Mouse (Mus musculus) forebrain, embryonic 15.5 days (tissue): Measurements from ENCODE around the gene Paqr9. TPM values are rescaled to one million over a fixed set of nuclear protein-coding genes. Genes with fewer than 3 reads are reported as not detected.
"Not testable (repeated sequence)": the region's sequence is repeated elsewhere in the genome, so short reads cannot be mapped to it uniquely, and the experiment has no call there.

Source experiments
- ATAC-seq: fragments of 200-750 bp; cut with Nextera tagmentation; replicated peaks from 2 replicates; pipeline ENCODE4 v1.8.0; 2017; ENCODE audit warnings: mild to moderate bottlenecking, moderate TSS enrichment, moderate library complexity
- H3K27ac ChIP-seq: fragments of 300-500 bp; sonication (generic); replicated peaks from 2 replicates; pipeline ENCODE4 v1.5.1; 2015; ENCODE audit warnings: mild to moderate bottlenecking, inconsistent platforms
- H3K27me3 ChIP-seq: fragments of 300-500 bp; sonication (generic); 2 replicates; pipeline ENCODE4 v1.6.1; 2015; ENCODE audit warnings: inconsistent platforms
- H3K36me3 ChIP-seq: fragments of 300-500 bp; sonication (generic); 2 replicates; pipeline ENCODE4 v1.6.1; 2015; ENCODE audit warnings: mild to moderate bottlenecking, inconsistent platforms
- H3K4me1 ChIP-seq: fragments of 300-500 bp; sonication (generic); 2 replicates; pipeline ENCODE4 v1.6.1; 2015; ENCODE audit warnings: inconsistent platforms
- H3K4me2 ChIP-seq: fragments of 300-500 bp; sonication (generic); replicated peaks from 2 replicates; pipeline ENCODE4 v1.6.1; 2015; ENCODE audit warnings: mild to moderate bottlenecking, inconsistent platforms
- H3K4me3 ChIP-seq: fragments of 300-500 bp; sonication (generic); 2 replicates; pipeline ENCODE4 v1.5.1; 2015; ENCODE audit warnings: mild to moderate bottlenecking, inconsistent platforms
- H3K9ac ChIP-seq: fragments of 300-500 bp; sonication (generic); replicated peaks from 2 replicates; pipeline ENCODE4 v1.6.1; 2015; ENCODE audit warnings: mild to moderate bottlenecking, inconsistent platforms
- H3K9me3 ChIP-seq: fragments of 300-500 bp; sonication (generic); 2 replicates; pipeline ENCODE4 v1.6.1; 2016; ENCODE audit warnings: inconsistent platforms
- WGBS: fragments of 180-500 bp; shearing (Covaris S2); methylation state at CpG from one replicate; pipeline ENCODE4 v1.1.7; 2015; ENCODE audit warnings: mixed read lengths; 5-methylcytosine and 5-hydroxymethylcytosine counted together
- polyA plus RNA-seq: library from polyadenylated mRNA; unstranded; fragments of >200 nt; fragmentation: Nextera tagmentation; extraction: Ambion mirVana; gene quantifications from 2 replicates; pipeline ENCODE4 v1.2.1, GENCODE M21; 2015

Paqr9 gene
- polyA plus RNA-seq: 2.9 and 3.2 TPM in 2 replicates

DNA sequence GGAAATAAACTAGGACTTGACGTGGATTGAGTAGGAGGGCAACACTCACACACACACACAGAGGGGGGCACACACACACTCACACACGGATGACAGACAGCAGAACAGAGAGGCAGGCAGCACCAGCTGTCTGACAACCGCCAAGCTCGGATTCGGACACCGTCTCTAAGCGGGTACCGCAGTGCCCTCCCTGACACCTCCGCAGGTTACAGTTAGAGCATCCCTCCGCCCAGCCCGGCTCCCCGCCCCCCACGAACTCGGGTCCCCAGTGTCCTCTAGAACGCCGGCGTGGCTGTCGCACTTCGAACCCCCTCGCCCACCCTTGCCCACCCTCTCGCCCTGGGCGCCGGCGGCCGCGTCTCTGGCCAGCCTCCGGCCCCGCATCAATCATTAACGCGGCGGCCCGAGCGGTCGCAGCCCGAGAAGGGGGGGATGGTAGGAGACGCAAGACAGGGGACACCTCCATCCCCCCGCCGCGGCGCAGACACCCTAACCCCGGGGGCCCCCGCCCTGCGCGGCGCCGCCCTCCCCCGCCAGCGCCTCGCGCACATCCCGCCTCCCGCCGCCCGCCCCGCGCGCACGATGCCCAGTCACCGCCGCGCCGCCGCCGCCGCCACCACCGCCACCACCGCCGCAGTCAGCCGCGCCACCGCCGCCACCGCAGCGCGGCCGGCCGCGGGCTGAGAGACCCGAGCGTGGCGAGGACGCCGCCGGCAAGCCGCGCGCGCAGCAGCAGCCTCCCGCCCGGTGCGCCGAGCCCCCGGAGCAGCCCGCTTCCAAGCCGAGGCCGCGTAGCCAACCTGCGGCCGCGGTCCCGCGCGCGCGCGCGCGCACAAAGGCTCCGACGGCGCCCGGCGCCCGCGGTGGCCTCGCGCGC, at the start of gene Paqr9:
Gene Paqr9 (plus strand): TSS at position 599 of the 877 bp plus-strand sequence.
- peak within 1 kb of the TSS; percentile 59; the same call in 1 of the 2 replicates for H3K27ac ChIP-seq
- H3K9me3 ChIP-seq: no peaks in the 10 kb centered on the region
- peak within 1 kb of the TSS; percentile 67 for H3K9ac ChIP-seq
- WGBS: under 1% methylated on average over 53 of the region's 118 CpGs
- H3K4me1 ChIP-seq: peaks cover 23% of the 10 kb centered on the region
- peaks cover 27% of the 10 kb centered on the region for H3K27me3 ChIP-seq
- peak; percentile 70 for ATAC-seq
- peak within 1 kb of the TSS; percentile 74 for H3K4me3 ChIP-seq
- H3K36me3 ChIP-seq: no peaks in the 10 kb centered on the region
- H3K4me2 ChIP-seq: peak within 1 kb of the TSS; percentile 97

DNA sequence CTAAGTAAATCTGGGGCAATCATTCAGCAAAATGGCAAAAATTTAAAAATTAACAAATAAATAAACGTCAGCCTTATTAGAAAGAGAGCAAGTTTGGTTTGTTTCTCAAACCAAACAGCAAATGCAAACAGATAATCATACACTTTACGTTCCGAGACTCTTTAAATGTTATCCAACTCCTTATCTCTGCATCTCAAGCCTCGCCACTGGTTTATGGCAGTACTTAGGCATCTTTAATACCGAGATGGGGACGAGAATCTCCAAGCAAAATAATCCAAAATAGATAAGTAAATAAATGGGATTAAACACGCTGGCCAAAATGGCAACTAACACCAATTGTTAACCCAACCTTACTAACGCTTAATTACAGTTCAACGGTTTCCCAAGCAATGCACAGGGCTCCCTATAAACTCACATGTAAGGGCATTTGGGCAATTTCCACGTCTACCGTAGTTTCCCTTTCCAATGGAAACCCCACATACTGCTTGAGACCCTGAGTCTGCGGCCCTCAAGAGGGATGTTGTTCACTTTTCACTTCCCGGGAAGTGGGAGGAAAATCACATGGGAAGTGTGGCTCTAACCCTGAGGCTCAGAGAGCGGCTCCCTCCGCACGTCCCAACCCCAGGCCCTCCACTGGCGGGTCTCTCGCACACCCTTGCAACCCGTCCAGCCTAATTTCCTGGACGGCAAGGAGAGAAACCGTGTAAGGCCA, 48.6 kb upstream of the Paqr9 start:
- Histone ChIP-seq H3K36me3 (peaks cover 3% of the 10 kb centered on the region; the same call in 1 of the 2 replicates), H3K4me2 (peak overlapping the region; percentile 97), H3K4me3 (peak overlapping the region; percentile 90), H3K4me1 (peaks cover 26% of the 10 kb centered on the region), H3K27ac (no peak overlapping the region), H3K9me3 (no peaks in the 10 kb centered on the region), H3K9ac (peak overlapping the region; percentile 76), H3K27me3 (no peaks in the 10 kb centered on the region)
- ATAC-seq: peak; percentile 35
- 8% methylated on average over 21 of the region's 21 CpGs for WGBS

DNA sequence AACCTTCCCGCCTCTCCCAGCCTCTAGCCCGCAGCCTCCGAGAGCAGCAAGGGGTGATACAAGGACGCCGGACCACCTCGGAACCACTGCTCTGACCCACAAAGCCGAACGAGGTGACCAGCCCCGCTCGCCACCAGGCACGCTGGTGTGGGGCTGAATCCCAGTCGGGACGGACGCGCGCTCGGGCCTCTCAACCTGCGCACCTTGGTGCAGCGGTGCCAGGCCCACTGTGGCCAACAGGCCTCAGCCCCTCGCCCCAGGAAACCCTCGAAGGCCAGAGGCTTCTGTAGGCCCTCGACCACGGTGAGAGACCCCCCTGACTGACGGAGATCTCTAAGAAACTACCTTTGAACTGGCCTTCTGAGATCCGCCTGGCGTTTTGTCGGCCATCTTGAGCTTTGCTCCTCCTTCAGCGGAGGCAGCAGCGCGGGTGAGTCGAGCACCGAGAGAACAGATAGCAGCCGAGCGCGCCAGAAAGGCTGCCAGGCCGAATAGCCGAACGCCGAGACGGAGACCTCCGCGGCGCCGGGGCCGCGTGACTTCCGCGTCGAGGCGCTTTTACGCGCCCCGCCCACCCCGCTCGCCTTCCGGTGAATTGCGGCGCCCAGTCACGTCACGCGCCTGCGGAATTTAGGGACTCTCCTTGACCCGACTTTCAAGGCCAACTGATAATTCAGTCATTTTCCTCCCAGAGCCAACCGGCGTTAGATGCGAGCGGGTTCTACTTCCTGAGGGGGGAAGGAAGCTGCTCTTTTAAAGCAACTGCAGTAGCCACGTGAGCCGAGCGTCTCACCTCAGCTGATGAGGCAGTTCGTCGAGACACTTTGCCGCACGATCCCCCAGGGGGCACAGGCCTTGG, 47.8 kb upstream of the Paqr9 start, which contains the start of gene U2surp:
Gene U2surp (minus strand): TSS at position 525 of the 859 bp plus-strand sequence.
- H3K4me2 ChIP-seq: peak within 1 kb of the TSS; percentile 97
- H3K4me3 ChIP-seq: peak within 1 kb of the TSS; percentile 90
- ATAC-seq: peak; percentile 97
- H3K9me3 ChIP-seq: no peaks in the 10 kb centered on the region
- H3K9ac ChIP-seq: peak within 1 kb of the TSS; percentile 76
- H3K4me1 ChIP-seq: peaks cover 26% of the 10 kb centered on the region
- WGBS: under 1% methylated on average over 74 of the region's 74 CpGs
- H3K36me3 ChIP-seq: peaks cover 3% of the 10 kb centered on the region; the same call in 1 of the 2 replicates
- peak within 1 kb of the TSS; percentile 86 for H3K27ac ChIP-seq
- H3K27me3 ChIP-seq: no peaks in the 10 kb centered on the region

DNA sequence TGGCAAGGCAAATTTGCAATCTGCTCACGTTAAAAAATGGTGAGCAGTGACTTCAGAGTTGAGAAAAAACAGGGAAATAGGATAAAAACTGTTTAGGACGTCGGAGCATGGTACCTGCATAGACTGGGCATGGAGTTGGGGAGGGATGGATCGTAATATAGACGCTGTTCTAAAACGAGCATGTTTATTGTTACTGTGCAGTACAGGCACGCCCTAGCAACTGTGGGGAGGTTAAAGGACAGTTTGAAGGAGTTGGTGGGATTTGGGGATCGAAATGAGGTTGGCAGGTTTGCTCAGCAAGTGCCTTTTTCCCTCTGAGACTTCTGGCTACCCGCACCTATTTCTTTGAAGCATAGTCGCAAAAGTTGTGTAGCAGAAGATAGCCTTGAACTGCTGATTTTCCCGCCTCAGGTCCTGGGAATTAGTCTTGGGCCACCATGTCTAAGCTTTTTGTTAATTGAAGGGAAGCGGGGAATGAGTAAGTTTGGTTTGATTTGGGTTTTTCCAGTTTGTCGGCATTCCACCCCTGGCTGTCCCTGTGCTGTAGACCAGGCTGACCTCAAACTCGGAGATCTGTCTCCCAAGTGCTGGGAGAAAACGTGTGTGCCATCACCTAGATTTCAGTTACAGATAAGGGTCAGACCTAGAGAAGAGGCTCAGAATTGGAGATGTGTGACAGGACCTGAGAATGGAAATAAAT, 47.0 kb upstream of the Paqr9 start:
- WGBS: 24% methylated on average over 15 of the region's 15 CpGs
- Histone ChIP-seq H3K36me3 (peaks cover 3% of the 10 kb centered on the region; the same call in 1 of the 2 replicates), H3K4me3 (peak overlapping the region; percentile 90), H3K9ac (peak overlapping the region; percentile 63), H3K4me2 (peak overlapping the region; percentile 97), H3K4me1 (peaks cover 26% of the 10 kb centered on the region), H3K27me3 (no peaks in the 10 kb centered on the region), H3K27ac (peak overlapping the region; percentile 85), H3K9me3 (no peaks in the 10 kb centered on the region)
- peak; percentile 73 for ATAC-seq

DNA sequence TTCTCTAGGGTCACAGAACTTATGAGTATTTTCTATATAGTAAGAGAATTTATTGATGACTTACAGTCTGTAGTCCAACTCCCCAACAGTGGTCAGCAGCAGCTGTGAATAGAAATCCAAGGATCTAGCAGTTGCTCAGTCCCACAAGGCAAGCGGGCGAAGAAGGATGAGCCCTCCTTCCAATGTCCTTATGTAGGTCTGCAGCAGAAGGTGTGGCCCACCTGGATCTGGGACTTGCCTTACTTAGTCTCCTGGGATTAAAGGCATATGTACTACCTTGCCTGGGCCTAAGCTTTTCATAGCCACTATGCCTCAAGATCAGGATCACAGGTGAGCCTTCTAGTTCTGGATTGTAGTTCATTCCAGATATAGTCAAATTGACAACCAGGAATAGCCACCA, 45.7 kb upstream of the Paqr9 start:
- Histone ChIP-seq H3K9me3 (no peaks in the 10 kb centered on the region), H3K27ac (no peak overlapping the region), H3K4me1 (peaks cover 26% of the 10 kb centered on the region), H3K27me3 (no peaks in the 10 kb centered on the region), H3K4me3 (no peak overlapping the region), H3K4me2 (no peak overlapping the region), H3K9ac (no peak overlapping the region), H3K36me3 (no peaks in the 10 kb centered on the region)
- 97% methylated on average over 2 of the region's 2 CpGs for WGBS
- no peak for ATAC-seq

DNA sequence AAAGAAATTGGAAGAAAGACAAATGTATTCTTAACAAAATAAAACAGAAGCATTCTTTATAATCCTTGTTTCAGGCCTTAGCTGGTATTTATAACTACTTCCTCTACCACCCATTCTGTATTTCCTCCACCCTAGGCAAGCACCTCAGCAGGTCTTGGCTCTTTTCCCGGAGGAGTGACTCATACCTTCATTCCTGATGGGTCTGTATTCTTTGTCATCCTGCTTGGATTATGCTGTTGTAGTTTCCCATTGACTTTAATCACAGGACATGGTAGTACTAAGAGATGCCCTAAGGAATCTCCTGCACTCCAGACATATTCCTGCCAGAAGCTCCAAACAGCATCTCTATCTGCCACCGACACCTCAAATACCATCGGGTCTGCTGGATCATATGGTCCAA, 45.1 kb upstream of the Paqr9 start:
- not testable (repeated sequence) for H3K4me2 ChIP-seq, H3K9ac ChIP-seq, H3K4me3 ChIP-seq, ATAC-seq, H3K36me3 ChIP-seq, H3K27me3 ChIP-seq, H3K27ac ChIP-seq, H3K9me3 ChIP-seq
- WGBS: 81% methylated on average over 3 of the region's 3 CpGs
- peaks cover 24% of the 10 kb centered on the region for H3K4me1 ChIP-seq

DNA sequence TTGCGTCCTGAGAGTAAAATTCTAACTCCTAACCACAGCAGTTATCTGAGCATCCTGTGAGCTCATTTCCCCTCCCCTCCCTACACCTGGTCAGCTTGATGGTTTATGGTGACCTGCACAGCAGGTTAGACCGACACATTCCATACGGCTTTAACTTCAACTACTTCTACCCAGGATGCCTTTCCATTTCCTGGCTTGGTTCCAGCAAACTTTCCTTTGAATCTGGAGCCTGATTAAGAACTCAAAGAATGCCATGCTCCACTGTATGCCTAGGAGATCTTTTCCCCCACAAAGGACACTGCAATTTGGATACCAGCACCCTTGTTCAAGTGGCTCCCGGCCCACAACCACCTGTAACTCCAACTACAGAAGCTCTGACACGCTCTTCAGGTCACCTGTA, 38.9 kb upstream of the Paqr9 start:
- H3K4me1 ChIP-seq: no peaks in the 10 kb centered on the region
- WGBS: 75% methylated on average over 5 of the region's 5 CpGs
- no peaks in the 10 kb centered on the region for H3K36me3 ChIP-seq
- no peak for ATAC-seq
- no peak overlapping the region for H3K27ac ChIP-seq
- H3K4me2 ChIP-seq: no peak overlapping the region
- no peak overlapping the region for H3K9ac ChIP-seq
- no peaks in the 10 kb centered on the region for H3K27me3 ChIP-seq
- H3K9me3 ChIP-seq: no peaks in the 10 kb centered on the region
- H3K4me3 ChIP-seq: no peak overlapping the region

DNA sequence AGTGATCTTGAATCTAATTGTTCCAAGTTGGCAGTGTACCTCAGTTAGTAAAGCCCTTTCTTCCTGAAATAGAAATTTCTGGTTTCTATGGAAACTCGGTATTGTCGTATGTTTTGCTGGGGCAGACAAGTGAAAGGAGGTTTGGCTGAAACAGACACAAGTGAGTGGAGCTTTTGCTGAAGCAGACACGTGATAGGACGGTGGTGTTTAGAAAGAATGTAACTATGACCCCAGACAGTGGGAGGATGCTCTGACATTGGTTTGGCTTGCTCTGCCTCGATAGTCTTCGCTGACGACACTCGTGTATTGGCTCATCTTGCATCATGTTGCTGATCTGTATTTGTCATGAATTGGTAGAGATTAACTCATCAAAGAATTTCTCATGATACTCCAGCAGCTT, 38.4 kb upstream of the Paqr9 start:
- H3K27ac ChIP-seq: no peak overlapping the region
- no peaks in the 10 kb centered on the region for H3K4me1 ChIP-seq
- ATAC-seq: no peak
- no peak overlapping the region for H3K4me2 ChIP-seq
- H3K36me3 ChIP-seq: no peaks in the 10 kb centered on the region
- WGBS: 83% methylated on average over 8 of the region's 8 CpGs
- H3K4me3 ChIP-seq: no peak overlapping the region
- H3K9me3 ChIP-seq: no peaks in the 10 kb centered on the region
- no peaks in the 10 kb centered on the region for H3K27me3 ChIP-seq
- no peak overlapping the region for H3K9ac ChIP-seq

DNA sequence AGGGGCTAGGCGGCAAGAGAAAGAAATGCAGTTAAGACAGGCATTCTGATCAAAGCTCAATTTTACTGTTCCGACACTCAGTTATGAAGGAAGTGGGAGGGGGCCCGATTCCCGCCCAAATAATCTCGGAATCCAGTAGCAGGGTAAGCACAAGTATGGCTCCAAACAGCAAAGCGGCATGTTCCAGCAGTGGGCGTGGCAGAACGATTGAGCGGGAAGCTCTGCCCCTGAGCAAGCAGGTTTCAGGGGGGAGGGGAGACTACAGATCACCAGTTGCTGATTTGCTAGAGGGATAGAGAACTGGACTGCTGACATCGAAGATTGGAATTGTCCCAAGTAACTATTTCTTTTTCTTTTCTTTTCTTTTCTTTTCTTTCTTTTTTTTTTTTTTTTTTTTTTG, 37.9 kb upstream of the Paqr9 start:
- H3K9me3 ChIP-seq: no peaks in the 10 kb centered on the region
- 59% methylated on average over 10 of the region's 10 CpGs for WGBS
- no peaks in the 10 kb centered on the region for H3K27me3 ChIP-seq
- H3K4me2 ChIP-seq: no peak overlapping the region
- ATAC-seq: no peak
- no peaks in the 10 kb centered on the region for H3K36me3 ChIP-seq
- no peak overlapping the region for H3K9ac ChIP-seq
- H3K4me3 ChIP-seq: no peak overlapping the region
- H3K27ac ChIP-seq: no peak overlapping the region
- H3K4me1 ChIP-seq: no peaks in the 10 kb centered on the region

DNA sequence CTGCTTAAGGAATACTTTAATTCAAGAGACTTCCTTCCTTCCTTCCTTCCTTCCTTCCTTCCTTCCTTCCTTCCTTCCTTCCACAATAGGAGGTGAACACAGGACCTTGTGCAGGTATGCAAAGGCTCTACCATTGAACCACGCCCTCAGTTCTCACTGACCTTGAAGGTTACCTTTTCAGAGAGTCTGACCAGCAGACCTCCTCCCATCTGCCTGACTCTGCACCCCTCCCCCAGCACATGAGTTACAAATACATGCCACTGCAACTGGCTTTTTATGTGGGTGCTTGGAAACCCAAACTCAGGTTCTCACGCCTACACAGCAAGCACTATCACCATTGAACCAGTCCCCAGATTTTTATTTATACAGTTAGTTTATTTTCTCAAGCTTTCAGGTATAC, 36.9 kb upstream of the Paqr9 start:
- 94% methylated on average over 2 of the region's 2 CpGs for WGBS
- ATAC-seq: no peak
- no peak overlapping the region for H3K9ac ChIP-seq
- H3K4me1 ChIP-seq: no peaks in the 10 kb centered on the region
- H3K9me3 ChIP-seq: no peaks in the 10 kb centered on the region
- no peak overlapping the region for H3K27ac ChIP-seq
- H3K27me3 ChIP-seq: no peaks in the 10 kb centered on the region
- no peak overlapping the region for H3K4me3 ChIP-seq
- no peaks in the 10 kb centered on the region for H3K36me3 ChIP-seq
- no peak overlapping the region for H3K4me2 ChIP-seq

DNA sequence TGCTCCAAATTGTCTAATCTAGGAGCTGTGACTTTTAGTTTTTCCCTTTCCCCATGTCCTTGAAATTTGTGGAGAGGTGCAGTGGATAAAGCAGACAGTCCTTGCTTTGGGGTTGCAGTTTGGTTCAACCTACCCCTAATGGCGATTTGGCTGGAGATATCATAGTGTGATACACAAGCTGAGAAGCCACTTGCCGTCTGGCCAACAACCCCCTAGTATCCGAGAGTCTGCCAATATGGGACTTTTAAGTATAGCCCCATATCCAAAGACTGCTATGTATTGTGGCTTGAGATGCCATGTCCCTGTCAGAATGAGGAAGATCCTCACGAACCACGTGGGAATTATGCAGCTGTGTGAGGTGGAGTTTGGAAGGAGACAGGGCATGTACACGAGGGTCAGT, 34.1 kb upstream of the Paqr9 start:
- Histone ChIP-seq H3K36me3 (no peaks in the 10 kb centered on the region), H3K4me1 (no peaks in the 10 kb centered on the region), H3K9ac (no peak overlapping the region), H3K27me3 (no peaks in the 10 kb centered on the region), H3K9me3 (no peaks in the 10 kb centered on the region), H3K27ac (no peak overlapping the region), H3K4me3 (no peak overlapping the region), H3K4me2 (no peak overlapping the region)
- no peak for ATAC-seq
- WGBS: 78% methylated on average over 6 of the region's 6 CpGs
